27 mouse cellular contexts compared by ENCODE assay signal in genomic region chr9:26819942-26820341, GRCm38 (mm10). TPM values are rescaled to one million over a fixed set of nuclear protein-coding genes. Genes with fewer than 3 reads are reported as not detected.
"Had no signal": no experiment of that assay in that cellular context is flagged by ENCODE, and none has a peak within 500 bp of the region (broad histone marks: within the 10 kb centered on the region; RNA-seq: fewer than 3 reads in every experiment).

No protein-coding gene starts in this region.

- H3K4me3 ChIP-seq: kidney, embryonic 15.5 days; left cerebral cortex, adult 2 months; liver, embryonic 12.5 days; liver, embryonic 15.5 days; midbrain, embryonic 12.5 days; midbrain, embryonic 15.5 days; myocyte; neural tube, embryonic 13.5 days; stomach, embryonic 15.5 days had no signal

- H3K9ac ChIP-seq: kidney, embryonic 15.5 days; liver, embryonic 12.5 days; liver, embryonic 15.5 days; lung, embryonic 14.5 days; midbrain, embryonic 12.5 days; midbrain, embryonic 15.5 days; neural tube, embryonic 13.5 days; stomach, embryonic 15.5 days had no signal

- H3K4me2 ChIP-seq: kidney, embryonic 15.5 days; liver, embryonic 12.5 days; liver, embryonic 15.5 days; lung, embryonic 14.5 days; midbrain, embryonic 12.5 days; midbrain, embryonic 15.5 days; neural tube, embryonic 13.5 days; stomach, embryonic 15.5 days had no signal

- ATAC-seq: intestine, postnatal 0 days; liver, embryonic 12.5 days; midbrain, embryonic 15.5 days had no signal

- H3K9me3 ChIP-seq: kidney, embryonic 15.5 days; liver, embryonic 12.5 days; liver, embryonic 15.5 days; midbrain, embryonic 12.5 days; midbrain, embryonic 15.5 days; neural tube, embryonic 13.5 days; stomach, embryonic 15.5 days had no signal

- H3K27me3 ChIP-seq: kidney, embryonic 15.5 days; liver, embryonic 12.5 days; liver, embryonic 15.5 days; midbrain, embryonic 12.5 days; midbrain, embryonic 15.5 days; neural tube, embryonic 13.5 days; stomach, embryonic 15.5 days had no signal

- H3K36me3 ChIP-seq: kidney, embryonic 15.5 days; liver, embryonic 12.5 days; liver, embryonic 15.5 days; midbrain, embryonic 12.5 days; midbrain, embryonic 15.5 days; neural tube, embryonic 13.5 days; stomach, embryonic 15.5 days had no signal

- DNase-seq: kidney, postnatal 10 days; layer of hippocampus, postnatal 36 days; lung, embryonic 14.5 days; retina, postnatal 1 day; right cerebral cortex, postnatal 25 days; spleen, adult 18-20 months; thymus, postnatal 36 days had no signal

- H3K27ac ChIP-seq: kidney, embryonic 15.5 days; left cerebral cortex, adult 2 months; liver, embryonic 12.5 days; liver, embryonic 15.5 days; macrophage; midbrain, embryonic 12.5 days; midbrain, embryonic 15.5 days; neural tube, embryonic 13.5 days; stomach, embryonic 15.5 days had no signal

- H3K4me1 ChIP-seq: kidney, embryonic 15.5 days; liver, embryonic 12.5 days; liver, embryonic 15.5 days; midbrain, embryonic 12.5 days; midbrain, embryonic 15.5 days; neural tube, embryonic 13.5 days; stomach, embryonic 15.5 days had no signal

RNA-seq across cellular contexts. Expression of gene Glb1l2, which starts 13.7 kb away (rescaled TPM):
- total RNA-seq: megakaryocyte, adult 5-6 weeks; neutrophil, adult 5-6 weeks had no signal
- polyA plus RNA-seq: macrophage, myocyte had no signal

RNA-seq across cellular contexts. Expression of gene Glb1l3, which starts 40.7 kb away (rescaled TPM):
- total RNA-seq: layer of hippocampus, adult 8-10 months; layer of hippocampus, postnatal 10 days; layer of hippocampus, postnatal 36 days; left cerebral cortex, adult 2 months; left cerebral cortex, postnatal 10 days; left cerebral cortex, postnatal 36 days; megakaryocyte, adult 5-6 weeks; neutrophil, adult 5-6 weeks had no signal
- polyA plus RNA-seq: intestine, embryonic 14.5 days; intestine, postnatal 0 days; kidney, embryonic 15.5 days; limb, embryonic 11.5 days; limb, embryonic 14.5 days; liver, embryonic 12.5 days; liver, embryonic 15.5 days; macrophage; midbrain, embryonic 12.5 days; midbrain, embryonic 15.5 days; myocyte; neural tube, embryonic 13.5 days; stomach, embryonic 15.5 days had no signal
